Mouse (Mus musculus): ENCODE data around the gene Znhit6. TPM values are rescaled to one million over a fixed set of nuclear protein-coding genes. Genes with fewer than 3 reads are reported as not detected.
A peak's percentile ranks its signal among the peaks of the same experiment; 100 is the strongest.

Gene Znhit6
- polyA plus RNA-seq, 1 experiment from 2014 or later, result 23.3 TPM

DNA sequence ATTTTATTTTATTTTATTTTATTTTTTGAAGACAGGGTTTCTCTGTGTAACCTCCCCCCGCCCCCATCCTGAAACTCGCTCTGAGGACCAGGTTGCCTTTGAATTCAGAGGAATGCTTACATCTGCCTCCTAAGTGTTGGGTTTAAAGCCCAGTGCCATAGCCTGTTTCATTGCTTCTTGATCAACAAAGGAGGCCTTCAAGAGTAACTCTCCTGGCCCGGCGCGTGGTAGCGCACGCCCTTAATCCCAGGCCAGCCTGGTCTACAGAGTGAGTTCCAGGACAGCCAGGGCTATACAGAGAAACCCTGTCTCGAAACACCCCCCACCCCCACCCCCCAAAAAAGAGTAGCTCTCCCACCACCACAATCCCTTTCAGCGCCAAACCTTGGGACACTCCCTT is 78.0 kb downstream of the Znhit6 start:
- H3K27ac ChIP-seq (replicated peaks), result peak overlapping the region; percentile 96; the same call in 1 of the 2 replicates
- 58% methylated on average over 9 of the region's 9 CpGs for WGBS
- peaks cover 51% of the 10 kb centered on the region for H3K4me1 ChIP-seq
- H3K4me3 ChIP-seq, result no peak overlapping the region
- H3K9me3 ChIP-seq, result no peaks in the 10 kb centered on the region
- H3K4me2 ChIP-seq, result peak overlapping the region; percentile 86
- peak overlapping the region; percentile 41; the same call in 1 of the 2 replicates for H3K9ac ChIP-seq
- H3K27me3 ChIP-seq (replicated peaks), result no peaks in the 10 kb centered on the region
- no peak for ATAC-seq (ENCODE audit: extremely low read depth, insufficient number of reproducible peaks, low FRiP score, low TSS enrichment)
- peaks cover 7% of the 10 kb centered on the region for H3K36me3 ChIP-seq

Other genes starting within 250 kb of the Znhit6 start
- 60.0 and 62.1 TPM in 2 replicates for gene Ccn1, start 73.8 kb downstream of the Znhit6 start, polyA plus RNA-seq (2015; fragmentation: Nextera tagmentation; extraction: Ambion mirVana)
- gene Ddah1, start 182.5 kb downstream of the Znhit6 start, polyA plus RNA-seq (2015; fragmentation: Nextera tagmentation; extraction: Ambion mirVana), result 26.0 and 27.9 TPM in 2 replicates

Data from heart, embryonic 13.5 days (tissue).